Mouse (Mus musculus): Measurements from ENCODE around the gene Ndufa13. TPM values are rescaled to one million over a fixed set of nuclear protein-coding genes. Genes with fewer than 3 reads are reported as not detected.

The Ndufa13 gene
- polyA plus RNA-seq, 1 experiment from 2014 or later = 201 TPM

DNA sequence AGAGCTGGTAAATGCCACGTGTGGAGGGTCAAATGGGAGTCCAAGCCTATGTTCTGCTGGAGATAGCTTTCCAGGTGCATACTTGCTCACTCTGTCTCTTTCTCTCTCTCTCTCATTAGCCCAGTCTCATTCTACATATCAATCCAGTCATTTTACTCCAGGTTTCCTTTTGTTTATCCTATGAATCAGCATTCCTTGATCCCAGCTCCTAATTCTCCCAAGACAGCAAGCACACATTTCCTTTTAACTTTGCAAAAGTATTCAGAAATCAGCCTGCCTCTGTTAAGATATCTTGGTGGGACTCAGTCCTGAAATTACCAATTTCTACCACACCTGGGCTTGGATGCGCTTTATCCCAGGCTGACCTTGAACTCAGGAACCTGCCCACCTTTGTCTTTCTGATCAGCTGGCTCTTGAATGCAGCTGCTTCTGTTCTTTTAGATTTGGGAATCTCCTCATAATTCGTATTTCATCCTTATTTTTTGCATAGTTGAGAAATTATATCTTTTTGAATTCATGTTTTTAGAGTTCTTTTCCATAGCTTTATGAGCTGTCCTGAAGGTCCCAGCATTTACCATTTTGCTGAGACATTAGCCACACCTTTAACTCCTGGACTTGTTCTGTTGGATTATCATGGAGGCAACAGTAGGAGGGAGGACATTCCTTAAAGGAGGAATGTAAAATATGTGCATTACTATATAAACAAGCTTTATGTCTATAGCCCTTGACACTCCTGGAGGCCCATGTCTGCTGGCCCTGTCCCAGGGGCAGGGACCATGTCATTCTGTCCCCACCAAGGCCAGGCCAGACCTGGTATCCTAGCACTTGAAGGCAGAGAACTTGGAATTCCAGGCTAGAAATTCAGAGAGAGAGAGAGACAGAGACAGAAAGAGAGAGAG, 54.9 kb downstream of the Ndufa13 start:
- H3K4me3 ChIP-seq (ENCODE audit: low read depth, low read length) = no peak overlapping the region
- H3K36me3 ChIP-seq (ENCODE audit: control insufficient read depth, insufficient read depth, low read length) = no peaks in the 10 kb centered on the region
- H3K9me3 ChIP-seq (ENCODE audit: control insufficient read depth, low read length) = no peaks in the 10 kb centered on the region
- no peak overlapping the region for H3K4me2 ChIP-seq (ENCODE audit: low read depth, low read length)
- no peak overlapping the region for H3K27ac ChIP-seq (replicated peaks; ENCODE audit: low read depth, low read length)
- DNase-seq (ENCODE audit: low spot score) = no peak
- H3K27me3 ChIP-seq (replicated peaks; ENCODE audit: control insufficient read depth, insufficient read depth, low read length) = no peaks in the 10 kb centered on the region
- ATAC-seq (ENCODE audit: low read depth) = no peak
- H3K4me1 ChIP-seq (ENCODE audit: control insufficient read depth, insufficient read depth, low read length) = no peaks in the 10 kb centered on the region
- WGBS = 60% methylated on average over 3 of the region's 3 CpGs
- H3K9ac ChIP-seq (ENCODE audit: low read depth, low read length) = no peak overlapping the region

Other genes with a start within 250 kb of the Ndufa13 start
- gene Zfp964, start 248.1 kb downstream of the Ndufa13 start, polyA plus RNA-seq (2014; fragmentation: Nextera tagmentation; extraction: Ambion mirVana) = 1.5 and 1.8 TPM in 2 replicates
- gene Zfp869, start 191.8 kb downstream of the Ndufa13 start, polyA plus RNA-seq (2014; fragmentation: Nextera tagmentation; extraction: Ambion mirVana) = 24.7 and 30.1 TPM in 2 replicates
- 6.4 and 8.3 TPM in 2 replicates for gene Zfp963, start 152.6 kb downstream of the Ndufa13 start, polyA plus RNA-seq (2014; fragmentation: Nextera tagmentation; extraction: Ambion mirVana)
- 0.22 and 0.43 TPM in 2 replicates for gene Gm20422, start 127.7 kb downstream of the Ndufa13 start, polyA plus RNA-seq (2014; fragmentation: Nextera tagmentation; extraction: Ambion mirVana)
- gene Atp13a1, start 111.4 kb downstream of the Ndufa13 start, polyA plus RNA-seq (2014; fragmentation: Nextera tagmentation; extraction: Ambion mirVana) = 41.8 and 42.9 TPM in 2 replicates
- gene Zfp866, start 111.4 kb downstream of the Ndufa13 start, polyA plus RNA-seq (2014; fragmentation: Nextera tagmentation; extraction: Ambion mirVana) = 26.0 and 29.9 TPM in 2 replicates
- gene Gmip, start 93.9 kb downstream of the Ndufa13 start, polyA plus RNA-seq (2014; fragmentation: Nextera tagmentation; extraction: Ambion mirVana) = 7.0 and 8.6 TPM in 2 replicates
- 0.86 and 0.92 TPM in 2 replicates for gene Lpar2, start 80.1 kb downstream of the Ndufa13 start, polyA plus RNA-seq (2014; fragmentation: Nextera tagmentation; extraction: Ambion mirVana)
- 8.4 and 9.0 TPM in 2 replicates for gene Pbx4, start 70.1 kb downstream of the Ndufa13 start, polyA plus RNA-seq (2014; fragmentation: Nextera tagmentation; extraction: Ambion mirVana)
- 1.1 and 1.3 TPM in 2 replicates for gene Cilp2, start 14.9 kb downstream of the Ndufa13 start, polyA plus RNA-seq (2014; fragmentation: Nextera tagmentation; extraction: Ambion mirVana)
- 2.5 and 3.1 TPM in 2 replicates for gene Tssk6, start 374 bp downstream of the Ndufa13 start, polyA plus RNA-seq (2014; fragmentation: Nextera tagmentation; extraction: Ambion mirVana)
- gene Yjefn3, start 154 bp upstream of the Ndufa13 start, polyA plus RNA-seq (2014; fragmentation: Nextera tagmentation; extraction: Ambion mirVana) = 3.6 and 3.8 TPM in 2 replicates
- gene Gatad2a, start 93.8 kb upstream of the Ndufa13 start, polyA plus RNA-seq (2014; fragmentation: Nextera tagmentation; extraction: Ambion mirVana) = 49.4 and 50.4 TPM in 2 replicates
- 45.8 and 49.1 TPM in 2 replicates for gene Mau2, start 140.2 kb upstream of the Ndufa13 start, polyA plus RNA-seq (2014; fragmentation: Nextera tagmentation; extraction: Ambion mirVana)
- gene Sugp1, start 140.3 kb upstream of the Ndufa13 start, polyA plus RNA-seq (2014; fragmentation: Nextera tagmentation; extraction: Ambion mirVana) = 25.1 and 33.5 TPM in 2 replicates
- gene Tm6sf2, start 170.4 kb upstream of the Ndufa13 start, polyA plus RNA-seq (2014; fragmentation: Nextera tagmentation; extraction: Ambion mirVana) = 0.47 and 1.1 TPM in 2 replicates
- 0.34 and 0.53 TPM in 2 replicates for gene Hapln4, start 180.9 kb upstream of the Ndufa13 start, polyA plus RNA-seq (2014; fragmentation: Nextera tagmentation; extraction: Ambion mirVana)
- gene Ncan, start 218.3 kb upstream of the Ndufa13 start, polyA plus RNA-seq (2014; fragmentation: Nextera tagmentation; extraction: Ambion mirVana) = 1.1 and 1.2 TPM in 2 replicates
- gene Nr2c2ap, start 228.8 kb upstream of the Ndufa13 start, polyA plus RNA-seq (2014; fragmentation: Nextera tagmentation; extraction: Ambion mirVana) = 18.7 and 20.4 TPM in 2 replicates
- gene Rfxank, start 236.6 kb upstream of the Ndufa13 start, polyA plus RNA-seq (2014; fragmentation: Nextera tagmentation; extraction: Ambion mirVana) = 13.0 and 17.1 TPM in 2 replicates
- 45.1 and 54.0 TPM in 2 replicates for gene Borcs8, start 236.9 kb upstream of the Ndufa13 start, polyA plus RNA-seq (2014; fragmentation: Nextera tagmentation; extraction: Ambion mirVana)
- 4.9 and 5.1 TPM in 2 replicates for gene Mef2b, start 237.2 kb upstream of the Ndufa13 start, polyA plus RNA-seq (2014; fragmentation: Nextera tagmentation; extraction: Ambion mirVana)